Mouse (Mus musculus): Measurements from ENCODE around the gene Gm17416.

DNA sequence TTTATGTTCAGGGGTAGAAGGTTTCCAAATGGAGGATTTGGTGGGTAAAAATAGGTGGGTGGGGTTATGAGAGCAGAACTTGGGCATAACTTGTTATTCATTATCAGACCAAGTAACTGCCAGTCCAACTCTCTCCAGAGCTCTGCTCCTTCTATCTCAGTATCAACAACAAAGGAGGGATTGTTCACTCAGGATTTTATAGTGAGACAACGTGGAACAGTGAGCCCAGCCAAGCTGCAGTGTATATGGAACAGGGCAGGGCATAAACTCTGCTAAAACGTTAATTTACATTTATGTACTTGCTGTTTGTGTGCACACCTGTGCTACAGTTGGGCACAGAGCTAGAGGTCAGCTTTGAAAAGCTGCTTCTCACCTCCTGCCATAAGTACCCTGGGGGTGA, 19.3 kb downstream of the Gm17416 start:
- TF ChIP-seq CTCF (IDR thresholded peaks at IDR 0.05; ENCODE audit: control insufficient read depth, insufficient read depth, insufficient read length) (no peak), MAX (IDR thresholded peaks at IDR 0.05) (no peak)
